Mouse (Mus musculus) cerebral cortex, adult 2 months (tissue): Measurements from ENCODE around the gene Rasgef1a.

Source experiments
- WGBS: fragments of 180-500 bp; shearing (Covaris S2); methylation state at CpG from one replicate; pipeline ENCODE4 v1.1.7; 2018; 5-methylcytosine and 5-hydroxymethylcytosine counted together

Gene Rasgef1a

DNA sequence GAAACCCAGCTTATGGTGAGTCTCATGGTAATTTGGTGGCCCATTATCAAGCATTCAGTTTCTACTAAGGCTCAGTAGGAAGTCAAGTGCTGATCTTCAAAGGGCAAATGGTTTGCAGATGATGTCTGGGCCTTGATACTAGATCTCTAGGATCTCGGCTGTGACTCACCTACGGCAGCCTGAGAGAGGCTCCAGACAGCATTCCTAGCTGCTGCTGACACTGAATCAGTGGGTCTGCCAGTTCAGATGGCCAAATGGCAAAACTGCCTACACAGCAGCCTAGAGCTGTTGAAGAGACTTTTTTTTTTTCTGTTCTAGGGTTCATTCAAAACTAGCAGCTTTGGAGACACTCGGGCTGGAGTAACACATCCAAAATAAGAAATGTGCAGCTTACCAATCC, 15.8 kb downstream of the Rasgef1a start:
- WGBS: 49% methylated on average over 3 of the region's 3 CpGs

DNA sequence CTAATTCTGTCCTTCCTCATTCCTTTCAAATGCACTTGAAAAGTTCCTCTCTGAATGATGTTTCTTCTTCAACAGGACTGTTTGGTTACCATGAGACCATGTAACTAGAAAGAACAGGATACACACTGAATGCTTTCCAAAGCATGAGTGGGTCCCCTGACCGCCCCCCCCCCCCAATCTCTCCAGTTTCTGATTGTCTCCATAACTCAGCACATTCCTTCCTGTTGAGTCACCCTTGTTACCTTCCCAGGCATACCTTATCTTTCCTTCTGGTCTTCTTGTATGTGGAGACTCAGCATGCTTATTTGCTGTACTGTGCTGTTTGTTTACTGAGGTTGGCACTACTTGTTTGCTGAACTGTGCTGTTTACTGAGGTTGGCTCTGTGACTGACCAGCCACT, 20.2 kb downstream of the Rasgef1a start:
- WGBS: 45% methylated on average over 1 of the region's 1 CpGs

DNA sequence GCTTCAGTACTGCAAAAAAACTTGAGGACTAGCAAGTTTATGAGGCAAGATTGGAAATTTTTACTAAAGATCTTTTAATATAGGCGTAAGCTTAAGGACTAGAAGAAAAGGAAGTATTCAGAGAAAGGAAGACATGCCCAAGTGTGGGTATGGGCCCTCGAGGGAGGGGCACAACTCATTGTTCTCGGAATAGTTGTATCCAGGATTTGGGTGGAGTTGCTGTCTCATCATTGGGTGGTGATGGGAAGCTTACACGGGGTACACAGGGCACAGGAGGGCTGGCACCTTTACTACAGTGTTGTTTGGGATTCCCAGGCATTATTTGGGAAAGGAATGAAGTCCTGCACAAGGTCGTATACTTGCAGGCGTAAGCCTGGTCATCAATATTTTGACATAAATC, 24.4 kb downstream of the Rasgef1a start:
- WGBS: 62% methylated on average over 6 of the region's 6 CpGs

DNA sequence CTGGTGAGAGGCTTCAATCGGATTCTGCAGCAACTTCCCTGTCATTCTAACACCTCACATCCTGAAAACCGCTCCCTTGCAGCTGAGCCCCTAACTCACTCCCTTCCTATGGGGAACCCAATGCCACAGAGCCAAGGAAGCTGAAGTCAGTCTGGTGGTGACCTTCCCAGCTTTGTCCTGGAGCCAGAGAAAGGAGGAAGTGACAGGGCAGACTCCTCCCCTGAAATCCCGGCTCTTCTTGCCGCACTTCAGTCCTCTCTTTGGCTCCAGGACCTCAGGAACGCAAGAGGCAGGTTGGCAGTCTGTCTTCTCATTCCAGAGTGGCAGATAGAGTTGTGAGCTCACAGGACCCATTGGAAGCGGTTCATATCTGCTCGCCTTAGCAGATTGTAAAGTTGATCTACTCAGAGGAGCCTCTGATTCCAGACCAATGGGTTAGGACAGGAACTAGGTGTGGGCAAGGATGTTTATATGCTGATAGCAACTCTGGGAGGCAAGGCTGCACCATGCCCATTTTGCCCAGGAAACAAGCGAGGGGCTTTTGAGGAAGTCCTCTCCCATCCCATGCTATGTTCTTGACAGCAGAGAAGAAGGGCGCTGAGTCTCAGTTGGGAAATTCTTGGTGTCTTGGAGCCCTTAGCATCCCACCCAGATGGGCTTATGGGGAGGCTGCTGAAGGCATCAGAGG, 25.0 kb downstream of the Rasgef1a start:
- WGBS: 56% methylated on average over 9 of the region's 9 CpGs

DNA sequence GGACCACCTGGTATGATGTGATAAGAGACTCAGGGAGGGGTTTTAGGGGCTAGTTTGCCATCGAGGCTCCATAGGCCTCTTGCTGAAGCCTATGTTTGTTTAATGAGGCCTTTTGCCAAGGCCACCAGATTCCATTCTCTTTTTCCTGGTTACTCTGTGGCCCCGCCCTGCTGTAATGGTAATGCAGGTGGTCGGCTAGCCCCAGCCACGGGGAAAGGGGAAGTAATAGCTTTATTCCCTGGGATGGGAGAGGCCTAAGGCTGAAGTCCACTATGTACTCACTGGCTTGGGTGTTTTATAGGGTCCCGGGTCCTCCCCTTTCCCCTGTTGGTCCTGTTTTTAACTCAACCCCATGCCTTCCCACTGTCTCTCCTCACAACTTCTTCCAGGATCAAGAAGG, 25.6 kb downstream of the Rasgef1a start:
- 71% methylated on average over 5 of the region's 5 CpGs for whole genome bisulfite sequencing

DNA sequence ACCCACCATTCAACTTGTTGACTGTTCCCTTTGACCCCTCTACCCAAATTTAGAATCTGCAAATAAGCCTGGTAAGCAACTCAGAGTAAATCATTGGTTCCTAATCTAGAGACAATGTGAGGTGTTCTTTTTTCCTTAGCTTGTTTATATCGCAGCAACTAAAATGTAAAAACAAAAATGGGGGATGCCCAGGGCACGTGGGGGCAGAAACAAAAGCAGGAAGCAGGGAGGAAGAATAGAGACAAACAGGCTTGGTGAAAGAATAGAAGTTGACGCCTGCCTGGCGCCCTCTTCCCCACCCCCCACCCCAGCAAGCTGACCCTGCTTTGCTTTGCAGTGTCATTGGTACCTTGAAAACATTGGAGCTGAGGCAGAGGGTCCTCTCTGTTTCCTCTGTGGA, 33.9 kb downstream of the Rasgef1a start:
- 34% methylated on average over 4 of the region's 4 CpGs for WGBS

DNA sequence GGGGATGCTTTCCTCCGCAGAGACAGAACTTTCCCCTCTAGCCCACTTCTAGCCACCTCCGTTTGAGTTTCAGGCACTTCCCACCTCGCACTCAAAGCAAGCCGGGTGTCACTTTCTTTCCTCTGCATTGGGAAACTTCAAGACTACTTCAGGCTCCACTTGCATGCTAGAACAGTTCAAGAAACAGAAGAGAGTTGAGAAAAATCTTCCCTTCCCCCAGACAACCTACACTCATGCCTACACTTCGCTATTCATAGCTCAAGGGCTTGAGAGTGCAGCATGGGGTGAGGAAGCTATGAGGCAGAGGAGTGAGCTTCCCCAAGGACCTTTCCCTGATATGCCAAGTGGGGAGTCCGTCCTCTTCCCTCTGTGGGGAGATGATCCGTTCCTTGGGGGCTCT, 34.7 kb downstream of the Rasgef1a start:
- 43% methylated on average over 7 of the region's 7 CpGs for WGBS

DNA sequence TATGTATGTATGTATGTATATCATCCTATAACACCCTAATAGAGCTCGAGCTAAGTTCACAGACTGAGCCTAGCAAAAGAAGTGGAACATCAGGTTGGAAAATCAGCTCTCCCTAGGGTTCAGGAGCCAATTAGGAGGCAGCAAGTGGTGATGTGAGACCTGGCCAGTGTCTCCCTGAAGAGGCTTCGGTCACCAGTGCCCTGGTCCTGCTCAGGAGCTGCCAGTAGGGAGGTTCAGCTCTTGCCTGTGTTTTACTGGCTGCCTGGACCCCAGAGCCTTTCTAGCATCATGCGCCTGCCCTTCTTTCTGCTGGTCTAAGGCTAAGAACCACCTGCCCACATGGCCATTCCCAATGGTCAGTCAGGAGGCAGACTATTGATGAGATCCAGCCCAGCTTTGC, 35.3 kb downstream of the Rasgef1a start:
- 79% methylated on average over 3 of the region's 3 CpGs for WGBS

DNA sequence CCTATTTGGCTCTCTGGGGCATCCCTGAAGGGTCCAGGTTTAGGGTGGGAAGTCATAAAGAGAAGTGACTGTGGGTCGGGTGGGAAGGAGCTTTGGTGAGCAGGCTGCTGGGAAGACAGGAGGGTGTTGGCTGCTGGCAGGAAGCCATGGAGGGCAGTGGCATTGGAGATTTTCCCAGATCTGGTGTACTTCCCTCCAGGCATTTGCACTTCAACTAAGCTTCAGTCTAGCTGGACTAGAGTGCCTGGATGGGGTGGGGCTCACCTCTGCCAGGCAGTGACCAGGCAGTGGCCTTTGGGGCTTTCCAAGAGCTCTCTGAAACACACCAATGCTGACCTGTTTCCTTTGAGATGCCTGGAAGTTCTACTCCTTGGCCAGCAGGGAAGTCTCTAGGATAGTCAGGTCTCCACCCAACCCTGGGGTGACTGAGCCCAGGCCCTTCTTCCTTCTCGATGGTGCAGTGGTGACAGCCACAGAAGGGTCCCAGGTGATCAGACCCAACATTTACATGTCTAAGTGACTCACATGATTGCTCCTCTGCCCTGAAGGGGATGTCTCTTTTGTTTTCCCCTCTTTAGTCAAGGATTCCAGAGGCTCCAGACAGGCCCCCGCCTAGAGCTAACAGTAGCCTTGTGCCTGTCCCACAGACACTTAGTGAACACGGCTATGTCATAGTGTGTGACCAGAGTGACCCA, 36.7 kb downstream of the Rasgef1a start:
- WGBS: 66% methylated on average over 4 of the region's 4 CpGs

DNA sequence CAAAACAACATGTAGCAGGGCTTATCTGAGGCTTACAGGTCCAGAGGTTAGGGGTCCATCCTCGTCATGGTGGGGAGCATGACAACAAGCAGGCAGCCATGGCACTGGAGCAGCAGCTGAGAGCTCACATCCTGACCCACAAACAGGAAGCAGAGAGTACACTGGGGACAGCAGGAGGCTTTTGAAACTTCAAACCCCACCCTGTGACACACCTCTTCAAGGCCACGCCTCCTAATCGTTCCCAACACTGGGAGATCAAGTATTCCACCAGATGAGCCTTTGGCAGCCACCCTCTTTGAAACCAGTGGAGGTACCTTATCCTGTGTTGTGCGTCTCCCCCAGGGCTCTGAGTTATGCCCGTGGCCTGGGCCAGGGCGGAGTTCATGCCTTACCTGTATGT, 38.5 kb downstream of the Rasgef1a start:
- 78% methylated on average over 6 of the region's 6 CpGs for WGBS

DNA sequence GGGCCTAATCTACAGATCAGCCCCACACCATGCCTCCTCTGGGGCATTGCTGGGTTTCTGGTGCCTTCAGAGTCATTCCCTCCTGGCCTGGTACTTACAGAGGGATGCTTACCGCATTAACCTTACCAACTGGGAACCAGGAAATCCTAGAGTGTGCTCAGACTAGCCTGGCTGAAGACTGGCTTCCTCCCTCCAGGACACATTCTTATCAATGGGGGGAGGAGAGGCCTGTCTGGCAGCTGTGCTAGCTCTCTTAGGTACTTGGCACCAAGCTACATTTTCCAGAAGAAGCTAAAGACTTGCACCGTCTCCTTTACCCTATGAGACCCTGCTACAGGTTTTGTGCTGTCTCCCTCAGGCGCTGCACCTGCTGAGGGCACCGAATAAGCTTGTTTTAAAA, 40.2 kb downstream of the Rasgef1a start:
- WGBS: 67% methylated on average over 4 of the region's 4 CpGs

DNA sequence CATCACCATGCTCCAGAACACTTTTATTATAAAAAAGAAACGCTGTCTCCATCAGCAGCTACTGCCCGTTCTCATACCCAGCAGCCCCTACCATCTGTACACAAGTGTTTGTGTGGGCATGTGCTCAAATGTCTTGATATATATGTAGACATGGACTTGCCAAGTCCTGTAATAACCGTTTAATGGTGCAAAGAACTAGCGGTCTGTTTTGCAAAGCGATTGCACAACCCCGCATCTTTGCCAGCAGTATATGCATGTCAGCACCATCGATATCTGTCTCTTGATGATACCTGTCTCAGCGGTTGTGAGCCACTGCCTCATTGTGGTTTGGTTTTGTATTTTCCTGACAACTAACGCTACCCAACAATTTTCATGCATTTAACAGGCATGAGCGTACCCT, 44.0 kb downstream of the Rasgef1a start:
- WGBS: 67% methylated on average over 10 of the region's 10 CpGs

DNA sequence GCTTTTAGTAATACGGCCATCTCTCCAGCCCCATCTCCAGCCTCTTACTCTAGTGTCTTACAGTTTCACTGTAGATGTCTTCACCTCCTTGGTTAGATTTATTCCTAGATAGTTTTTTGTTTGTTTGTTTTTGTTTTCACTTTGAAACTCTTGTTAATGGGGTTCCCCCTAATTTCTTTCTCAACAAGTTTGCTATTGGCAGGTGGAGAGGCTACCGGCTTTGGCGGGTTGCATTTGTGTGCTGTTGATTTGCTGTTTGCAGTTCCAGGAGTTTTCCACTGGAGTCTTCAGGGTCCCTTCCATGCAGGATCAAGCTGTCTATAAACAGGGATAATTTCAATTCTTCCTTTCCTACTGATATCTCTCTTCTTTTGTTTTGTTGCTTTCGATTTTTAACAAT, 50.0 kb downstream of the Rasgef1a start:
- WGBS: 85% methylated on average over 4 of the region's 4 CpGs

DNA sequence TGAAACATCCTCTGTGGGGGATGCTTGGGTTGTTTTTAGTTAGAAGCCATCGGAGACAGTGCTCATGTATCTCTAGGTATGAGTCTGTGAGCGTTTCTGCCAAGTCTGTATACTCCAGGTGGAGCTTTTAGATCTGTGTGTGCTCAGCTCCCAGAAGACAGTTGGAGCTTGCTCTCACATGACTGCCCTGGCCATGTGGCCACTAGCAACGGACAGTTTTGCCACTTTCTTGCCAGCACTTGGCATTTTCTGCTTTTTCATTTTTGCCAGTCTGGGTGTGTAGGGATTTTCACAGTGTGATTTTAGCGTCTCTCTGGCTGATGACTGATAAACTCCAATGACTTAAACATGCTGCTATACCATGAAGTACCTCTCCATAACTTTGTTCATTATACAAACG, 52.0 kb downstream of the Rasgef1a start:
- 46% methylated on average over 5 of the region's 5 CpGs for WGBS

DNA sequence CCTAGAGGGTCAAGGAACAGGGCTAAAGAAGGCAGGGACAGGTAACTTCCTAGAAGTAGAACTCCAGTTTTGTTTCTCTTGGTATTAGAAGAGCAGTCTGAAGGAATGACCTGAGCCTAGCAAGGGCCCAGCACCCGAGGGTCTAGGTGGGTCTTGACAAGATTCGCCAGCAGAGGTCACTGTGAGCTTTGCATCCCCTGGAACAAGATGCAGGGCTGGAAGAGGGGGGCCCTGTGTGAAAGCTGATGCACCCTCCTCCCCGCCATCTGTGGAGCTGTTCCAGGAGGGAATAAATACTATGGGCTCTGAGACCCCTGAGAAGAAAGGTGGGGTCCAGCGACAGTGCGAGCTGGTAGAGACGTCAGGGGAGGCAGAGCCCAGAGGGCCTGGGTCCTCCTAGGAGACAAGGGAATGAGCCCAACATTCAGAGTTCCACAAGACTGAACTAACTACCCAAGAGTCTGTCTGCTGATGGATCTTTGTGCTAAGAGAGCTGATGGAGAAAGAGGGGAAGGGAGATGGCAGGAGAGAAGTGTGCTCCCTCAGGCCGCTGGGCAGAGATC, 53.8 kb downstream of the Rasgef1a start:
- 28% methylated on average over 7 of the region's 7 CpGs for WGBS

DNA sequence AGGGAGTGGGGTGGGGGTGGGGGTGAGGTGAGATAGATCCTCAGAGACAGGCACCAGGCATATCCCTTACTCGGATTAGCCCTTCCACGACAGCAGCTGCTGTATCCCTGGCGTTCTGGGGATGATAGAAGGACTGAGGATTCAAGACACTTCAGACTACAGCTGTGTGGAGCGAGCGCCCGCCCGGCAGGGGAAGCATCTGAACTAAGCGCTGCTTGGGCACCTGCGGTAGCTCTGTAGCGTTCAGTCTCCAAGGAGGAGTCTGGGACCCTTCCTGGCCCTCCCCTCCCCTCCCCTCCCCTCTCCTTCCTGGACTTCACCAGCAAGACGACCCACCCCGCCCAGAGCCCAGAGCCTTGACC, 54.6 kb downstream of the Rasgef1a start:
- WGBS: 5% methylated on average over 12 of the region's 12 CpGs

DNA sequence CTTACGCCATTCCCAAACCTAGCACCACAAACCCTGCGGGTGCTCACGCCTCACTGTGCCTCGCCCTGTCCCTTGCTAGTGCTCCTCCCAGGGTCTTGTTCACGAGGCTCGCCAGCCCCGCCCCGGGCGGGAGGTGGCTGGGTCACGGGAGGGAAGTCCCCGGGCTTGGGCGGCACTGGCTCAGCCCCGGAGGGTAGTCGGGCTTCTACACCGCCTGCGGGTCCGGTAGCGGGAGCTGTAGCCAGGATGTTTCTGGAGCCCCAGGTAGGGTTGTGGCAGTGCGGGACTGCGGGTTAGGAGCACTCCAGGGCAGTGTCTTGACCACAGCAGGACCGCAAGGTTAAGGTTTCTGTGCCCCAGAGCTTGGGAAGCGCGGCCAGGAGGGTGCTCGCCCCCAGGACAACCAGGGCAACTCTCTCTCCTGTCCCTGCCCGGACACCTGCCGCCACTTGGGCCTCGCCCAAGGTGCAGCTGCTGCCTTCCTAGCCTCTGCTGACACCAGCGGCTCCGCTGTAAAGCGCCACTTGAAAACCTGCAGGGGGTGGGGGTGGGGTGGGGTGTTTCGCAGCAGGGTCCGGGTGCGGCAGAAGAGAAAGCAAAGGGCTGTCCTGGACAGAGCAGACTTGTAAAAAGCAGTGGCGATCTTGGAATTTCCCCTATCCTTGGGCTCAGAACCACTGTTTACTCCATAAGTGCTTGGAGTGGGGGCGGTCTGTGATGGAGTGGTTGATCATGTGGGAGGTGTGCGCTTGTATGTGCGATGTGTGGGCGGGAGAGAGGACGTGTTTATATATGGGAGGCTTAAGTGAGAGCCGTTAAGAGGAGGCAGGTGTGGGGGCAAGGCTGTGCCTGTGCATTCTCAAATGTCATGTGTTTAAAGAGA, 55.2 kb downstream of the Rasgef1a start:
- WGBS: 1% methylated on average over 40 of the region's 40 CpGs

DNA sequence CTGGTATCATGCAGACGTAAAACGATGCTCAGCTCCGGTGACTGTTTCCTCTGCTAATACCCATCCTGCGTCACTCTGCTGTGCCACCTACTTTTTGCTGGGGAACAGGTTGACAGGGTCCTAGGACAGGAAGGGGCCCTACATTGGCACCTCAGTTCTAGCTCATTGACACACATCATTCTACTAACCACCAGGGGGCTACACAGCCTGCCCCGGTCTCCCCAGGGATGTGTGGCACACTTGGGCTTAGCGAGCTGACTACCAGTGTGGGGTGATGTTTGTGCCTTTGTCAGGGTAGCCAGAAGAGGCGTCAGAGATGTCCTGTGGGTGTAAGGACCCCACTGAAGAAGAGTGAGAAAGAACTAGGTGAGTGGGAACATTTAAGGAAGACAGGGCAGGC, 56.5 kb downstream of the Rasgef1a start:
- whole genome bisulfite sequencing: 62% methylated on average over 7 of the region's 7 CpGs

DNA sequence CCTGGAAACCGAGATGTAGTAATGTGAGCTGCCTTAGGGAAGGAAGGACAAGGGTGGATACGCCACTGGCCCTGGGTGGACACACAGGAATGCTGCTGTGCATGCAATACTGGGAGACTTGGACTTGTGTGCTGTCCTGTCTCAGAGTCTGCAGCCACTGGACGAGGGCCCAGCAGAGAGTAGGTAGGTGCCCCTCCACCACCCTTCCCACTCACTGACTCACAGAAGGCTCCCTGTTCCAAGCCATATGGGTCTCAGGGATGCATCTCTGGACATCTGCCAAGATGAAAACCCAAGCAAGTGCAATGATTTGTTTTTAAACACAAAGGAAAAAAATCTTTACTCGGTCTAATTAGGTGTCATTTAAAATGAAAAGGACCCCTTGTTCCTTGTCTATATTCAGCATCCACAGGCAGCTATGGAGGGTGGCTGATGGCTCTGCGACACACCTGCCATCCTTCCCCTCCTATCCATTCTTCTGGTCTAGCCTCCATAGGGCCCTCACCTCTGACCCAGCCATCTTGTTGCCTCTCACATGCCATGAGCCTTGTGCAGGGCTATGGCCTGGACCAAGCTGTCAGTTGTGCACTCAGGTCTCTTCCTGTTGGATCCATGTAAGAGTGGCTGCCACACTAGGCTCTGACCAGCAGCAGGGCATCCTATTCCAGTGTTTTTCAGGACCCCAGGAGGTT, 59.2 kb downstream of the Rasgef1a start:
- 36% methylated on average over 5 of the region's 5 CpGs for WGBS

DNA sequence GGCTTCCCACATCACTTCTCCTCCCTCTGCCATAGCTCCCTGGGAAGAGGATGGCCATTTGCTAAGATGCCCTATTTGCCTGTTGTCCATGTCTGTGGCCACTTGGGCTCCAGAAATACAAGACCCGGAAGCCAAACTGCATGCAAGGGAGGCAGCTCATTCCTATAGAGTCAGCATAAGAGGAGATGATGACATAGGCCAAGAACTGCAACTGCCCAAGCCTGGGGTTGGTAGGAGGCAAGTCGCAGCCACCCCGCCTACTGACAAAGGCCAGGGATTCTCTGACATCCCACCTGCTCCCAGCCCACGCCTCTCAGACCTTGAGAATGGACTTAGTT, 59.7 kb downstream of the Rasgef1a start:
- WGBS: 80% methylated on average over 4 of the region's 4 CpGs

DNA sequence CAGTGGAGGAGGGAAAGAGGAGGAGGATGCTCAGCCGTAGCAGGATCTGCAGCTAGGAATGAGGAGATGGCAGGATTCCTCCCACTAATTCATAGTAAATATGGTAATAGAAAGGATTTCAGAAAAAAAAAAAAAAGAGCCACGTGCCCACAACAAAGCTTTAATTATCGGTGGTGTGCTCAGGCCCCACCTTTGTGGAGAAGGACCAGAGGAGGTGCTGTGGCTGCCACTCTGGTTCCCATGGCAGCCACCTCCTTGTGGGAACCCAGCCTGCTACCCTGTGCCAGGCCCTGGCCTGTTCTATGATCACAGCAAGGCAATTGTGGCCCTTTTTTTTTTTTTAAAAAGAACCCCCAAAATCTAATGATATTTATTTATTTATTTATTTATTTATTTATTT, 60.2 kb downstream of the Rasgef1a start:
- WGBS: 32% methylated on average over 3 of the region's 3 CpGs

DNA sequence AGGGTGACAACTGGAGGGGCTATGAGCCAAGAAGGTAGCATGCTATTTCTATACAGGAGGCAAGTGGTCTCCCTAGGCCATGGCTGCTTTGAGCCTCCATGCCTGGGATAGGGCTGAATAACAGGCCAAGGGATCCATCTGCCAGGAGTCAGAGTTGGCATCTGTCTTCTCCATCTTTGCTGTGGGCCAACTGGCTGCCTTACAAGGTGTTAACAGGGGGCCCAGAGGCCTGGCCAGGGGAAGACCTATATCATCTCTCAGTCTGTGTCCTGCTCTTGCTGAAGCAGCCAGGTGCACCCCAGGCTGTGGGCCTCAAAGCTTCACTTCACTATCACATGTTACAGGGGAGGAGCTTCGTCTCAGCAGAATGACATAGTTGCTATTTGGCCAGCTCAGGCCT, 60.9 kb downstream of the Rasgef1a start:
- WGBS: 89% methylated on average over 1 of the region's 1 CpGs
